Mouse (Mus musculus) liver, embryonic 14.5 days (tissue): Measurements from ENCODE around the gene Atg4a-ps.

Source experiments
- CTCF ChIP-seq: IDR thresholded peaks from 2 replicates; pipeline ENCODE4 v1.5.1; 2016; ENCODE audit warnings: antibody characterized with exemption, low read depth, control low read depth
- EP300 ChIP-seq: IDR thresholded peaks from 2 replicates; pipeline ENCODE4 v1.6.1; 2016; ENCODE audit warnings: antibody characterized with exemption, low read depth

DNA sequence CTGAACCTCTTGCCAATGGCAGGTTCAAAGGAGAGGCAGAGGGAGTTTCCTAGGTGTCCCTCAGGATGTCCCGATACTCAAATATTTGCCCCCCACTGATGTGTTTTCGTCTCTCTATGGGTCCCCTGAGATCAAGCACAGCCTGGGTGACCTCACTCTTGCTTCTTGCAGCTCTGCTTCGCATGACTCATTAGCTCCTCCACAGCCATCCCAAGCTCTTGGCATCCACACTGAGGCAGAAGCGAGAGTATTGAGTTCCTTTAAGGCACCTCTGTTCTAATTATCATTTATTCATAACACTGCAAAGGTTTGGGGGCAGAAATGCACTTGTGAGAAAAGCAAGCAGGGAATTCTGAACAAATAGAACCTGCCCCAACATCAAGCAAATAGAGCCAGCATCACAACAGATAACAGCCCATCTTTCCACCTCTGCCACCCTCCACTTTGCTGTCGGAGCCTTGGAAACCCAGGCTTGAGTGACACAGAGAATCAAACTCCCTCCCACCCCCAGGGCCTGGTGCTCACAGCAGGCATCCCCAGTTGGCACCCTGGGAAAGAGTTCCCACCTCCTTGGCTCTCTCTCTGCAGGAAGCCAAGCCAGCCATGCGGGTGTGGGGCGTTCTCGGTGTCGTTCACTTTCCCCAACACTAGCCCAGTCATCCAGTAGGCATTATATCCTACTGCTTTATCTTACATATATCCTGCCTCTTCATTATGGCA is 33.1 kb downstream of the Atg4a-ps start:
- TF ChIP-seq CTCF (no peak), EP300 (no peak)
